Mouse (Mus musculus) lung, embryonic 15.5 days (tissue): ENCODE results near the gene Birc2. TPM values are rescaled to one million over a fixed set of nuclear protein-coding genes. Genes with fewer than 3 reads are reported as not detected.

Source experiments
- ATAC-seq: fragments of 200-750 bp; cut with Nextera tagmentation; 2 replicates; pipeline ENCODE4 v1.8.0; 2017; ENCODE audit warnings: moderate number of reproducible peaks, borderline replicate concordance; ENCODE audit not compliant: low FRiP score, low TSS enrichment; ENCODE audit errors: extremely low read depth
- H3K27ac ChIP-seq: fragments of 300-500 bp; sonication (generic); 2 replicates; pipeline ENCODE4 v1.5.1; 2015; ENCODE audit warnings: moderate library complexity, mild to moderate bottlenecking, inconsistent platforms
- H3K27me3 ChIP-seq: fragments of 300-500 bp; sonication (generic); 2 replicates; pipeline ENCODE4 v1.6.1; 2015; ENCODE audit warnings: inconsistent platforms
- H3K36me3 ChIP-seq: fragments of 300-500 bp; sonication (generic); 2 replicates; pipeline ENCODE4 v1.6.1; 2015; ENCODE audit warnings: inconsistent platforms
- H3K4me1 ChIP-seq: fragments of 300-500 bp; sonication (generic); 2 replicates; pipeline ENCODE4 v1.6.1; 2015; ENCODE audit warnings: inconsistent platforms
- H3K4me2 ChIP-seq: fragments of 300-500 bp; sonication (generic); 2 replicates; pipeline ENCODE4 v1.6.1; 2015; ENCODE audit warnings: inconsistent platforms, mild to moderate bottlenecking, moderate library complexity
- H3K4me3 ChIP-seq: fragments of 300-500 bp; sonication (generic); 2 replicates; pipeline ENCODE4 v1.5.1; 2015; ENCODE audit warnings: mild to moderate bottlenecking, inconsistent platforms
- H3K9ac ChIP-seq: fragments of 300-500 bp; sonication (generic); 2 replicates; pipeline ENCODE4 v1.6.1; 2015; ENCODE audit warnings: inconsistent platforms
- H3K9me3 ChIP-seq: fragments of 300-500 bp; sonication (generic); 2 replicates; pipeline ENCODE4 v1.6.1; 2016; ENCODE audit warnings: inconsistent platforms
- WGBS: fragments of 180-500 bp; shearing (Covaris S2); methylation state at CpG from one replicate; pipeline ENCODE4 v1.1.7; 2015; 5-methylcytosine and 5-hydroxymethylcytosine counted together
- polyA plus RNA-seq: library from polyadenylated mRNA; unstranded; fragments of >200 nt; fragmentation: Nextera tagmentation; extraction: Ambion mirVana; gene quantifications from 2 replicates; pipeline ENCODE4 v1.2.1, GENCODE M21; 2015

The Birc2 gene
- polyA plus RNA-seq, 1 experiment from 2014 or later = 33.2 TPM

DNA sequence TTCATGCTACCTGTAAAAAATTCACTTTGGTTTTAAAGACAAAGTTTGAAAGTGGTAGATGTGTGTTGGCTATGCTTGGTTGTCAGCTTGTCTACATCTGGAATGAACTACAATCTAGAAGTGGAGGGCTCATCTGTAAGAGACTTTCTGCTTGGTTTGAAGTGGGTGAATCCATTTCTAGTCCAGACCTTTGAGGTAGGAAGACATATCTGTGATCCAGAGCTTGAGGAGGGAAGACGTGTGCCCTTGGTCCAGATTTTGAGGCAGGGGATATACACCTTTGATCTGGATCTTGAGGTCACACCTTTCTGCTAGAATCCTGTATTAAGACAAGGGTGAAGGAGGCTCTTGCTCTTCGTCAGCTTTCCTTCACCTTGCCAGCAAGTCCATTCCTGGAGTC, 39.3 kb downstream of the Birc2 start:
- no peaks in the 10 kb centered on the region for H3K9me3 ChIP-seq
- ATAC-seq = no peak
- no peaks in the 10 kb centered on the region for H3K27me3 ChIP-seq
- H3K4me1 ChIP-seq = no peaks in the 10 kb centered on the region
- H3K27ac ChIP-seq = no peak overlapping the region
- H3K4me3 ChIP-seq = no peak overlapping the region
- H3K36me3 ChIP-seq = peaks cover 3% of the 10 kb centered on the region
- no peak overlapping the region for H3K9ac ChIP-seq
- WGBS = 86% methylated on average over 2 of the region's 2 CpGs
- no peak overlapping the region for H3K4me2 ChIP-seq

DNA sequence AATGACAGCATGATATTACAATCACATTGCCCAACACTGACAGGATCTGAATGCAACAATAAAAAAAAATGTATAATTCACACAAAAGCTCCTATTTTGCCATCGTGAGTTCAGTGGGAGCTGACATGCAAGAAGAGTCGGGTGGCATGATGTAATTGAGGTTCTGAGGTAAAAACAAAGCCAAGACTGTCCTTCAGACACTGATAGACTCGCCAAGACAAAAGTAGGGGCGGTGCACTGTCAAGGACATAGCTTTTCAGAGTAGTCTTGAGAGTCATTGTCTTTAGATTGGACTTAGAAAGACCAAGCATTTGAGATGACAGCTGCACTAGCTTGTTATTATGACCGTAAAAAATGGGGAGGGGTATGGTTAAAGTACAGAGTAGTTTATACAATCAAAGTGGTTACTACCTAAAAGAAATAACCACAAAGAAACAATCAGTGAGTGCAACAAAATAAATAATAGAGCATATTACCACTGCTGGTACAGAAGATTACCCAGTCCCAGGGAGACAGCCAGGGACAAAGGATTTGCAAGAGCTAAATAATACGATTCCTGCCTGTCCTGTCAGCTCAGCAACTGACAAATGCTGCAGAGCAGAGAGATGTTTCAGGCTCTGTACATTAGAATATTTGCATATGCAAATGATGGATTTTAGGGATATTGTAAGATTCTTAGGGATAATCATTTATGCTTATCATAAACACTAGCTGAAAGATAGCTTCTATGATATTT, 40.6 kb downstream of the Birc2 start:
- 63% methylated on average over 6 of the region's 6 CpGs for WGBS
- ATAC-seq = no peak
- no peak overlapping the region for H3K4me2 ChIP-seq
- no peak overlapping the region for H3K27ac ChIP-seq
- H3K4me3 ChIP-seq = no peak overlapping the region
- H3K27me3 ChIP-seq = no peaks in the 10 kb centered on the region
- no peak overlapping the region for H3K9ac ChIP-seq
- H3K36me3 ChIP-seq = peaks cover 13% of the 10 kb centered on the region
- H3K4me1 ChIP-seq = no peaks in the 10 kb centered on the region
- no peaks in the 10 kb centered on the region for H3K9me3 ChIP-seq

DNA sequence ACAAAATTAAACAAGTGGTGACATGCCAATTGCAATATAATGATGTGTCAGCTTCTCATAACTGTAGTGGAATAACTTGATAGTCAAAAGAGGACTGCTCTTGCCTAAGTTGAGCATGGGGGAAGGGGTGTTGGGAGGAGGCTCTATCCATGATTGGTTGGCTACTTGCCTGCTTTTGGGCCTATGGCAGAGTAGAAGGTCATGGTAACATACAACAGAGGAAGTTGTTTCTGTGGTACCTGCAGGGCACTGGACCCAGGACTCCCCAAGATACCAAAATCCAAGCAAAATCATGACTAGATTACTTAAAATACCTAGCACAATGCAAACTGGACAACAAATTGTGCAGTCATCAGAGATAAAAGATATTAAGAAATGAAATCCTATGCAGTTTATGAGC, 41.3 kb downstream of the Birc2 start:
- Histone ChIP-seq H3K27ac (no peak overlapping the region), H3K9ac (no peak overlapping the region), H3K4me2 (no peak overlapping the region), H3K9me3 (no peaks in the 10 kb centered on the region), H3K4me3 (no peak overlapping the region), H3K27me3 (no peaks in the 10 kb centered on the region), H3K4me1 (no peaks in the 10 kb centered on the region), H3K36me3 (peaks cover 20% of the 10 kb centered on the region)
- no peak for ATAC-seq

DNA sequence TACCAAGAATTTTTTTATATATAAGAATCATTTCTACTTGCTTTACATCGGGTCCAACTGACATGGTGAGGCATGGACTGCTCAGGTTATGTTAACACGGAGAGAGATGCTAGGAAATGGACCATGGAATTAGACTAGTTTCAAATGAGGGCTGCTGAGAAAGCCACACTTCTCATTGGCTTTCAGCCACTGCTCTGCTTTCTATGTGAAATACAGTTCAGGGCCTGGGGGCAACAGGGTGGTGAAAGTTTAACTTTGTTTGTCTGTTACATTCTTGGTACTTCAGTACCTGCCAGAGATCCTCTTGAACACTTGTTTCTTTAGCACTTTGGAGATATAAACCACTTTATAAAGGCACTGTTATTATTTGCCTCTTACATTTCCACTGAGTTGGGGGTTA, 43.3 kb downstream of the Birc2 start:
- 84% methylated on average over 2 of the region's 2 CpGs for WGBS
- H3K9me3 ChIP-seq = no peaks in the 10 kb centered on the region
- H3K27ac ChIP-seq = no peak overlapping the region
- no peak for ATAC-seq
- H3K27me3 ChIP-seq = no peaks in the 10 kb centered on the region
- H3K4me1 ChIP-seq = no peaks in the 10 kb centered on the region
- H3K36me3 ChIP-seq = peaks cover 25% of the 10 kb centered on the region
- no peak overlapping the region for H3K9ac ChIP-seq
- no peak overlapping the region for H3K4me2 ChIP-seq
- H3K4me3 ChIP-seq = no peak overlapping the region

DNA sequence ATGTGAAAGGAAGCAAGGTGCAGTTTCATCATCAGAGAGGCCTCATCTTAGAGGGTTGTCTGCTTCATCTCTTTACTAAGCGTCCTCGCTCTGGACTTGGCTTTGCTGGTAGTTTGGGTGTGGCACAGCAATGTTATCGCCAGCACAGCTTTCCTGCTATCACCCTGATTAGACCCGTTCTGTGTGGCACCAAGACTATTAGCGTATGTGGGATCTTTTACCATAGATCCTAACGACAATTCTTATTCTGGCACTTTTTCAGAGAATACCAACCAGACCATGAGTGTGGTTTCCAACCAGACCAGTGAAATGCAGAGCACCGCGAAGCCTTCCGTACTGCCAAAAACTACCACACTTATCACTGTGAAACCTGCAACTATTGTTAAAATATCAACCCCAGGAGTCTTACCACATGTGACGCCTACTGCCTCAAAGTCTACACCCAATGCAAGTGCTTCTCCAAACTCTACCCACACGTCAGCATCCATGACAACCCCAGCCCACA, 46.2 kb downstream of the Birc2 start:
- Histone ChIP-seq H3K4me2 (no peak overlapping the region), H3K9ac (no peak overlapping the region), H3K27ac (no peak overlapping the region), H3K27me3 (no peaks in the 10 kb centered on the region), H3K4me3 (no peak overlapping the region), H3K9me3 (no peaks in the 10 kb centered on the region), H3K36me3 (peaks cover 25% of the 10 kb centered on the region), H3K4me1 (no peaks in the 10 kb centered on the region)
- 94% methylated on average over 11 of the region's 11 CpGs for WGBS
- ATAC-seq = no peak

DNA sequence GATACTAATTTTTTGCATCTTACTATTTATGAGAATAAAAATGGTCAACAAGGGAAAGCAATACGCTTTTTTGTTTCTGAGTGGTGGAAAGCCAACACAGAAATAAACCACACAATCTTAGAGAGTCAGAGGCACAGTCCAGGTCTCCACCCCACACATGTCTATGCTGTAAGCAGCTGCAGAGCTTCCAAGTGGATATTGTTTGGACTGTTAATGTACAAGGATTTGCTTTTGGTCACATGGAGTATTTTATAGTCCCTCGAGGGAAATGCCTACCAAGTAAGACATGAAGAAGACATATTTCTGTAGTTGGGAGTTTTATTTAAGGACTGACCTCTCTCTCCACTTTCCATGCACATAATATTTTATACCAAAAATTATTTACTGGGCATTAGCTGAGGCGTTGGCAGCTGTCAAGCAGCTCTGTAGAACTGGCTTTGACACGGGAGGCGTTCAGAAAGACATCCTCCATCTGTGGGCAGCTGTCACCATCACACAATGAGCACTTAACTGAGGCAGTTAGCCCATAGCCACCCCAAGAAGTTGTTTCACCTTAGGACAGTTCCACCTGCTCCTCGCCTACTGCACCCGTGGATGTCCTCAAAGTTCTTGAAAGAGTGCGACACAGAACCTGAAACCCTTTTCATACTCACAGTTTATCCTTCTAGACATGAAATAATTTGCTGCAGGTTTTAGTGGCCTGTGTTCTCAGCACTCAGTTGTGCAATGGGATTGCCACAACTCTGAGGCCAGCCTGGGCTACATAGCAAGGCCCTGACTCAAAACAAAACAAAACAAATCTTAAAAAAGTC, 46.9 kb downstream of the Birc2 start:
- Histone ChIP-seq H3K27ac (no peak overlapping the region), H3K9me3 (no peaks in the 10 kb centered on the region), H3K4me2 (no peak overlapping the region), H3K9ac (no peak overlapping the region), H3K36me3 (peaks cover 25% of the 10 kb centered on the region), H3K4me3 (no peak overlapping the region), H3K27me3 (no peaks in the 10 kb centered on the region), H3K4me1 (no peaks in the 10 kb centered on the region)
- 79% methylated on average over 8 of the region's 8 CpGs for WGBS
- ATAC-seq = no peak

DNA sequence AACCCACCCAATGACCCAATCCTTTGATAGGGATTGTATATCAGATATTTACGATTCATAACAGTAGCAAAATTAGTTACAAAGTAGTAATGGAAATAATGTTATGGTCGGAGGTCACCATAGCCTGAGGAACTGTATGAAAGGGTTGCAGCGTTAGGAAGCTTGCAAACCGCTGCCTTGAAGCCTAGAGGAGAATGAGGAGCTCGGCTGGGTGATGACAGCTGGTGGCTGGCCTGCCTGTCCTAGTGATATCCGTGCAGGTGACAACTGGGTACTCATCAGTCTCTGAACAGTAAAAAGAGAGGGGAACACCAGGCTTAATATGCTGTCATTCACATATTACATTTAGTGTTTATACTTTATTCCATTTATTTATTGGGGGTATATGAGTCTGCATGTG, 48.5 kb downstream of the Birc2 start:
- no peaks in the 10 kb centered on the region for H3K27me3 ChIP-seq
- no peaks in the 10 kb centered on the region for H3K9me3 ChIP-seq
- H3K27ac ChIP-seq = no peak overlapping the region
- H3K4me3 ChIP-seq = no peak overlapping the region
- ATAC-seq = no peak
- peaks cover 25% of the 10 kb centered on the region for H3K36me3 ChIP-seq
- no peak overlapping the region for H3K9ac ChIP-seq
- H3K4me2 ChIP-seq = no peak overlapping the region
- WGBS = 76% methylated on average over 6 of the region's 6 CpGs
- no peaks in the 10 kb centered on the region for H3K4me1 ChIP-seq

DNA sequence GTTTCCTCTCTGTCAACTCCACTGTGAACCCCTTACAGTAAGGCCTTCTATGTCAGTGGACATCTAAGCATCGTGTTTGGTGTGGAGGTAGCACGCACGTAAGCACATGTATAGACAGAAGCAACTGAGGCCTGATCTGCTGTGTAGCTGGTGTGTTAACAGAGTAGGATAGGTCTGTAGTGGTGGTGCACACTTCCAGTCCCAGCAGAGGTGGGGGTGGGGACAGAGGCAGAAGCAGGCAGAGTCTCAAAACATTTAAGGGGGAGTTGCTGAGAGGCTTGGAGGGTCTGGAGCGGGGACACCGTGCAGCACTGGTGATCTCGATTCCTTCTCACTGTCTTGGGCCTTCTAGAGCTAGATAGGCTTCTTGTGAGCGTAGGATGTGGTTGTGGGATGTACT, 50.8 kb downstream of the Birc2 start:
- Histone ChIP-seq H3K4me3 (no peak overlapping the region), H3K36me3 (peaks cover 10% of the 10 kb centered on the region), H3K4me2 (no peak overlapping the region), H3K4me1 (no peaks in the 10 kb centered on the region), H3K27ac (no peak overlapping the region), H3K27me3 (no peaks in the 10 kb centered on the region), H3K9ac (no peak overlapping the region), H3K9me3 (no peaks in the 10 kb centered on the region)
- 92% methylated on average over 7 of the region's 7 CpGs for WGBS
- ATAC-seq = no peak

DNA sequence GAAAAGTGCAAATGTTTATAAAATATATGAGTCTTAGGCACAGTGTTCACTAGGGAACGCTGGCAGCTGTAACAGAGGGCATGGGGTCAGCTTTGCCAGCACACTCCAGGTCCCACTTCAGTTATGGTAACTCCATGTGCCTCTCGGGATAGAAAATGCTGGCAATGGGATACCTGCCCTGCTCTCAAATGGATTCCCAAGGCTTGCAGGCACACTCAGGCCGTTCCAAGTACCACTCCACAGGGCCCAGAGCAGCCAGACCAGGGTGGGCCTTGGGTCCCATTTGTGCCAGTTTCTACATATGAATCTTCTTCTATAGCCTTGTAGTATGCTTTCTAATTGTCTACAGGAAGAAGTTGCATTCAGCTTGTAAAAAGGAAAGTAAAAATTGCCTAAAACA, 51.5 kb downstream of the Birc2 start:
- Histone ChIP-seq H3K4me1 (no peaks in the 10 kb centered on the region), H3K4me3 (no peak overlapping the region), H3K36me3 (0 out of 2 replicates have a peak, but pooled peaks cover 3% of the 10 kb centered on the region), H3K4me2 (no peak overlapping the region), H3K27ac (no peak overlapping the region), H3K9ac (no peak overlapping the region), H3K9me3 (no peaks in the 10 kb centered on the region), H3K27me3 (no peaks in the 10 kb centered on the region)
- no peak for ATAC-seq
- 71% methylated on average over 3 of the region's 3 CpGs for WGBS

DNA sequence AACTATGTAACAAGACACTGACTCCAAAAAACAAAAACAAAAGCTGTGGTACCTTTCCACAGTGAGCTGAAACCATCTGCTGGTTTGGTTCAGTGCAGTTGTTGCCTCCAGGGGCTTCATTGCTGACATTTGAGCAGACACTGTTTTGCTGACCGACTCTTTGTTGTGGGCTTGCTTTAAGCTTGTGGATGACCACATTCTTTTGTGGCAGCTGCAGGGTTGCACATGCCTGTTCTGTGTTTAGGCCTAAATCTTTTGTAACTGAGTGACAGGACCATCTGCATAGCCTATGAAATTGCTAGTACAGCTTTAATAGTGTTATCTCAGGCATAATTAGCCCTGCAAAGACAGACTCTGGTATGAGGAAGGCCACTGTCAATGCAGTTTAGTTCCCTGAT, 52.2 kb downstream of the Birc2 start:
- Histone ChIP-seq H3K4me2 (no peak overlapping the region), H3K9ac (no peak overlapping the region), H3K27me3 (no peaks in the 10 kb centered on the region), H3K27ac (no peak overlapping the region), H3K9me3 (no peaks in the 10 kb centered on the region), H3K36me3 (no peaks in the 10 kb centered on the region), H3K4me3 (no peak overlapping the region), H3K4me1 (no peaks in the 10 kb centered on the region)
- whole genome bisulfite sequencing = 46% methylated on average over 1 of the region's 1 CpGs
- ATAC-seq = 0 out of 2 replicates have a peak, but pooled peaks have one; percentile 23

DNA sequence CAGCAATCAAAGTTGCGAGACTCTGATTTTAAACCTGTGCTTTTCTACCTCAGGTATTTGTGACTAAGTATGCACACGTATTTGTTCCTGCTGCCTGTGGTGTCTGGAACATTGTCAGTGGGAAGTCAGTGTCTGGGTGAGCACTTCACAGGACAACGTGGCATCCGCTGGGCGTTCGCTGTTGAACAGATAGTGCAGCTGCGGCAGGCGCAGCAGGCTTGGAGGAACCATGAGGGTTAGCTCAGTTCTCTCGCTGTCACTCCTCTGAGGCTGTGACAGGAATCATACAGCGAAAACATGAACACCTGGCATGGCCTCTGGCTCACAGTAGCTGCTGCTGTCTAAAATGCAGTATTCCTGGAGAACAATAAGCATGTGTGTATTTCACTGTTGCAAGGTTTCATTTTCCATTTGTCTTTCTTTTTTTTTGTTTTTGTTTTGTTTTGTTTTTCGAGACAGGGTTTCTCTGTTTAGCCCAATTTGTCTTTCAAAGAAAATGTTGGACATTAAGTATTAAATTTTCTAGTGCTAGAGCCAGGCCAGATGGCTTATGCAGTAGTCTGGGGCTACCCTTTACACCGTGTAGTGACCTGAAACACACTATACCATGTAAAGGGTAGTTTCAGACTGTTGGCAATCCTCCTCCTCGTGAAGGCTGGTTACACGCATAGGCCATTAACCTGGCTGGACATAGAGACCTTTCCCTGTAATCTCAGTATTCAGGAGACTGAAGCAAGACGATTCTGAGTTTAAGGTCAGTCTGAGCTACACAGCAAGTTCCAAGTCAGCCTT, 52.8 kb downstream of the Birc2 start:
- no peak overlapping the region for H3K4me2 ChIP-seq
- H3K9me3 ChIP-seq = no peaks in the 10 kb centered on the region
- H3K27ac ChIP-seq = no peak overlapping the region
- H3K4me3 ChIP-seq = no peak overlapping the region
- no peak for ATAC-seq
- H3K27me3 ChIP-seq = no peaks in the 10 kb centered on the region
- H3K4me1 ChIP-seq = no peaks in the 10 kb centered on the region
- no peaks in the 10 kb centered on the region for H3K36me3 ChIP-seq
- no peak overlapping the region for H3K9ac ChIP-seq
- 80% methylated on average over 15 of the region's 15 CpGs for WGBS
